Mouse (Mus musculus) liver, adult 2 months (tissue): ENCODE measurements around the gene Wdr46.

Source experiments
- CTCF ChIP-seq: fragments of 200-500 bp; IDR thresholded peaks from 2 replicates; pipeline ENCODE4 v1.5.1; 2011; ENCODE audit warnings: low read depth, low read length, control low read depth
- POLR2A ChIP-seq: fragments of 200-500 bp; IDR thresholded peaks from 2 replicates; pipeline ENCODE4 v1.6.1; 2011; ENCODE audit warnings: low read length, control low read depth; ENCODE audit not compliant: insufficient read depth; ENCODE audit errors: extremely low read depth

DNA sequence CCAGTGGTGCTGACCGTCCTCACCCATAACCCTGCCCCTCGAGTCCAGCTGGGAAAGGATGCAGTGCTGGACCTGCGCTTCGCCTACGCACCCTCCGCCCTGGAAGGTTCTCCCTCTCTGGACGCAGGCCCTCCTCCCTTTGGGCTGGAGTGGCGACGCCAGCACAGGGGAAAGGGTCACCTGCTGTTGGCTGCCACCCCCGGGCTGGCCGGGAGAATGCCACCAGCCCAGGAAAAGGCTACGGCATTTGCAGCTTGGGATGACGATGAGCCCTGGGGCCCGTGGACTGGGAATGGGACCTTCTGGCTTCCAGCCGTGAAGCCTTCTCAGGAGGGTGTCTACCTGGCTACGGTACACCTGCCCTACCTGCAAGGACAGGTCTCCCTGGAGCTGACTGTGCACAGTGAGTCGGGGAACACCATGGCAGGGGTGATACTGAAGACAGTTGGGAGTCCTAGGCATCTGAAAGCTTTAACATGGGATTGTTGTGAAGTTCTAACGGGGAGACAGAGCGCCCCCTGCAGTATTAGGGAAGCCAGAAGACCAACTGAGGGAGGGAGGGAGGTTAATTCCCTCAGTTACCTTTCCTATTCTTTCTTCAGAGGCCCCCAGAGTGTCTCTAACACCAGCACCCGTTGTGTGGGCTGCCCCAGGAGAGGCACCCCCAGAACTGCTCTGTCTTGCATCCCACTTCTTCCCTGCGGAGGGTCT is 14.9 kb upstream of the Wdr46 start:
- TF ChIP-seq CTCF, result 0 out of 2 replicates have a peak, but pooled peaks have one; percentile 8
- no peak for TF ChIP-seq POLR2A
